Mouse (Mus musculus): ENCODE data around the gene Eif4b. TPM values are rescaled to one million over a fixed set of nuclear protein-coding genes. Genes with fewer than 3 reads are reported as not detected.
A peak's percentile ranks its signal among the peaks of the same experiment; 100 is the strongest.

The Eif4b gene
- polyA plus RNA-seq, 1 experiment, result 124 TPM

DNA sequence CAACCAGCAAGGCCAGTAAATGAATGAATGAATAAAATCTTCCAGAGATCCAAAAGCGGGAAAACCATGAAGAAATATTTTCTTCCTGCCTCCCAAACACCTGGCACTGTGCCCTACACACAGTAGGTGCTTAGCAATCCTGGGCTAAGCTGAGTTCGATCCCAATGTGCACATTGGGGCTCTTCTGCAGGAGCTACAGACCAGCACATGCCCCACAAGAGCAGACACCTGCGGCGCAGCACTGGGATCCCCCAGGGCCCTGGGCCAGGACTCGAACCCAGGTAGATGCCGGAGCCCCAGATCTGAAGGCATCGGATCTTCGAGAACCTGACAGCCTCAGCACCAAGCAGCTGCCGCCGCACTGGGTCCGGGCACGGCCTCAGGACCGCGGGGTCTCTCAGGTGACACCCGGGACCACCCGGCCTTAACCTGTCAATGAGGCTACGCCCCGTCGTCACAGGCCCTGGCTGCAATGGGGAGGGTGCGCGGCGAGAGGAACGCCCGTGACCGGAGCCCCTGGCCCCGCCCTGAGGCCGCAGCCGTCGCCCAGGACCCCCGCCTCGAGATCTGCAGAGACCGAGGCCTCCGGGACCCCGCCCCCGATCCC is 62.1 kb downstream of the Eif4b start:
- Histone ChIP-seq H3K27ac (ENCODE audit: insufficient read depth, low read depth, low read length) (no peak overlapping the region), H3K36me3 (ENCODE audit: control insufficient read depth, insufficient read depth, low read length) (no peaks in the 10 kb centered on the region), H3K27me3 (replicated peaks; ENCODE audit: control insufficient read depth, insufficient read depth, low read length) (no peaks in the 10 kb centered on the region), H3K4me1 (ENCODE audit: control insufficient read depth, insufficient read depth, low read length) (0 out of 2 replicates have a peak, but pooled peaks cover 3% of the 10 kb centered on the region), H3K4me3 (ENCODE audit: insufficient read depth, low read depth, low read length) (peak overlapping the region; percentile 69)
- under 1% methylated on average over 35 of the region's 35 CpGs for WGBS
- TF ChIP-seq POLR2A (IDR thresholded peaks at IDR 0.05; ENCODE audit: low read depth, low read length), result no peak
- no peak for TF ChIP-seq CTCF (conservative IDR thresholded peaks at IDR 0.05; ENCODE audit: insufficient read depth, insufficient read length, low read depth, low read length)
- no peak for DNase-seq

DNA sequence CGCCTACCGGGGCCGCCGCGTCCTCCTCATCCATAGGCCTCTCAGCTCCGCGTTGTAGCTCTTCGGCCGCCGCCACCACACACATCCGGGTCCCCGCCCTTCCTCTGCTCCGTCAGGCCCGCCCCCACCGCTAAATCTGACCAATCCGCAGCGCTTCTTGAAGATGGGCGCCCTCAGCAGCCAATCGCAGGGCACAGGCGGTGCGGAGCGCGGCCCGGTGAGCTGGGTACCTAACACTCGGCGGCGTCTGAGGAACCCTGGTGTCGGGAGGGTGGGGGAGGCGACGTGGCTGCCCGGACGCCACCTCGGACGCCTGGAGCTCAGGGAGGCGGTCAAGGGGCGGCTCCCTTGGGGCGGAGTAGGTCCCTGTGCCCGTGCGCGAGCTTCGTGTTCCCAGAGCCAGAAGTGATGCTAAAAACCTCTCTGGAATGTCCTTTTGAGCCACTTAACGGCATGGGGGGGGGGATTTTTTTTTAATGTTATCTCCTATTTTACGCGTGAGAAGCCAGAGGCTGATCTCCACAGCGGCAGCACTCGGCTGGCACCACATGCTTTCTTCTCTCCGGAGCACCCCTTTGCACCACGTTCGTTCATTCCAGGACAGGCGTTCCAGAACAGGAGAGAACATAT is 62.7 kb downstream of the Eif4b start, which contains the start of gene Spryd3:
Gene Spryd3, minus strand, starts transcription at position 106 of the 630 bp plus-strand sequence.
- Histone ChIP-seq H3K27ac (ENCODE audit: insufficient read depth, low read depth, low read length) (no peak within 1 kb of the TSS), H3K4me1 (ENCODE audit: control insufficient read depth, insufficient read depth, low read length) (0 out of 2 replicates have a peak, but pooled peaks cover 3% of the 10 kb centered on the region), H3K4me3 (ENCODE audit: insufficient read depth, low read depth, low read length) (peak within 1 kb of the TSS; percentile 69), H3K27me3 (replicated peaks; ENCODE audit: control insufficient read depth, insufficient read depth, low read length) (no peaks in the 10 kb centered on the region), H3K36me3 (ENCODE audit: control insufficient read depth, insufficient read depth, low read length) (no peaks in the 10 kb centered on the region)
- under 1% methylated on average over 50 of the region's 50 CpGs for WGBS
- TF ChIP-seq CTCF (conservative IDR thresholded peaks at IDR 0.05; ENCODE audit: insufficient read depth, insufficient read length, low read depth, low read length) (no peak), POLR2A (IDR thresholded peaks at IDR 0.05; ENCODE audit: low read depth, low read length) (no peak)
- peak; percentile 99 for DNase-seq

DNA sequence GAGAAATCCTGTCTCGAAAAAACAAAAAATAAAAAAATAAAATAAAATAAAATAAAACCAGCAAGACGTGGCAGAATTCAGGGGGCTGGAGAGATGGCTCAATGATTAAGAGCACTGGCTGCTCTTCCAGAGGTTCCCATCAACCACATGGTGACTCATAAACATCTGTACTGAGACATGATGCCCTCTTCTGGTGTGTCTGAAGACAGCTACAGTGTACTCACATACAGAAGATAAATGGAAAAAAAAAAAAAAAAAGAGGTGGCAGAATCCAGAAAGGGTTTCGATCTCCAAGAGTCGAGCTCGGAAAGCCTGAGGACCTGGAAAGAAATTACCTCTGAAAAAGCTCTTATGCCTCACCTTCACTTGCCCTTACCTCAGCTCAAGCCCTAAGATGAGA is 67.5 kb downstream of the Eif4b start:
- Histone ChIP-seq H3K27me3 (replicated peaks; ENCODE audit: control insufficient read depth, insufficient read depth, low read length) (no peaks in the 10 kb centered on the region), H3K36me3 (ENCODE audit: control insufficient read depth, insufficient read depth, low read length) (no peaks in the 10 kb centered on the region), H3K27ac (ENCODE audit: insufficient read depth, low read depth, low read length) (no peak overlapping the region), H3K4me1 (ENCODE audit: control insufficient read depth, insufficient read depth, low read length) (0 out of 2 replicates have a peak, but pooled peaks cover 3% of the 10 kb centered on the region), H3K4me3 (ENCODE audit: insufficient read depth, low read depth, low read length) (no peak overlapping the region)
- TF ChIP-seq CTCF (conservative IDR thresholded peaks at IDR 0.05; ENCODE audit: insufficient read depth, insufficient read length, low read depth, low read length) (no peak), POLR2A (IDR thresholded peaks at IDR 0.05; ENCODE audit: low read depth, low read length) (no peak)
- WGBS, result 92% methylated on average over 5 of the region's 5 CpGs
- no peak for DNase-seq

DNA sequence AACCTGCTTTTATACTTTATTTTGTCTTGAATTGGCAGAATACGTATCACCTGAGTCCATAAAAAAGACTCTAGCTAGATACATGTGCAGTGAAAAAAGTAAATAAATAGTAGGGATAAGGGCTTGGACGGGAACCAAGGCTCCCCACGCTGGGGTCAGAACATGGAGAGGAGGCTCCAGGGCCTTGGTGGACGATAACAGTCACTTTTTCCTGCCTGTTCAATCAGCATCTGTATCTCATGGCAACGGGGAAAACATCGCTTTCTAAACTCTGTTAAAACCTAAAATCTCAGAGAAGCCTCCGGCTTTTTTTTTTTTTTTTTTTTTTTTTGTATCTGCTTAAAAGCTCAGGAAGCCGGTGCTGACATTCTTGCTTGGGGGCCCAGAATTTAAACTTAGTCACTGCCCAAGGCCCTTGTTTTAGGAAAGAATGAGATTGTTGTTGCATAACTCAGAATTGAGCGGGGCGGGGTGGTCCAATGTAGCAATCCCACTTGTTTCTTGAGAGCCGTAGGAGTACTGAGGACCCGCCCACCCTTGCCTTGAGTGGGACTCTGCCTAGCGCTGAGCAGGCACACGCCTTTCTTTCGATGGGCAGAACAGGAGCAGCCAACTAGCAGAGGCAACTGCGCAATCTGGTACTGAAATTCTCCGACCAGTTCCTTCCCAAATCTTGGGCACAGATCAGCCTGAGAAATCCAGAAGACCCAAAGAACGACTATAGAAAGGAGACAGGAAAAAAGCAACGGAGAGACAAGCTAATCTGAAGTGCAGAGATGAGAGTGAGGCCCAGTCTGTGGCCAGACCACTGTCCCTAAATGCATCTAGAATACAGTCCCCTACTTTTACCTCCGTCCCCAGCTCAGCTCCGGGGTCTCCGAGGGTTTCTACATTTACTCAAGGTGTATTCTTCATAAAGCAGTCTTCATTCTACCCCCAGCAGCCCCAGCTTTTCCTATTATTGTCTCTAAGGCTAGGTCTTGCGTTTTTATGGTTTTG is 69.6 kb downstream of the Eif4b start:
- Histone ChIP-seq H3K27ac (ENCODE audit: insufficient read depth, low read depth, low read length) (no peak overlapping the region), H3K4me1 (ENCODE audit: control insufficient read depth, insufficient read depth, low read length) (no peaks in the 10 kb centered on the region), H3K27me3 (replicated peaks; ENCODE audit: control insufficient read depth, insufficient read depth, low read length) (no peaks in the 10 kb centered on the region), H3K4me3 (ENCODE audit: insufficient read depth, low read depth, low read length) (no peak overlapping the region), H3K36me3 (ENCODE audit: control insufficient read depth, insufficient read depth, low read length) (no peaks in the 10 kb centered on the region)
- 69% methylated on average over 23 of the region's 23 CpGs for WGBS
- no peak for DNase-seq
- no peak for TF ChIP-seq CTCF (conservative IDR thresholded peaks at IDR 0.05; ENCODE audit: insufficient read depth, insufficient read length, low read depth, low read length)
- no peak for TF ChIP-seq POLR2A (IDR thresholded peaks at IDR 0.05; ENCODE audit: low read depth, low read length)

DNA sequence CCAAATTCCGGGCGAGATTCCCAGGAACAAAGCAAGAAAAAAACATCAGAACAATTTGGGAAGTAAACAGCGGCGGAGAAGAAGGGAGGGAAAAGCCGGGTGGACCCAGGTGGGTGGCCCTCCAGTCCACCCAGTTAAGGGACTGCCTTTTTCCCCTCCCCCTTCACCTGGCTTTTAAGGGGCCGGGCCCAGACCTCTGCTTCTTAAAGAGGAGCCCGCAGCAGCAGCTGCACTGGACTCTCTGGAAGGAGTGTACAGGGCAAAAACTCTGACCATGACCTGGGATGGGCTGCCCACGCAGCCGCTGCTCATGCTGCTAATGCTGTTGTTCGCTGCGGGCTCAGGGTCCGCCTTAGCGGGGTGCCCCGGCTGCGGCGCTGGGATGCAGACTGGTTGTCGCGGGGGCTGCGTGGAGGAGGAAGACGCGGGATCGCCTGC is 70.7 kb downstream of the Eif4b start, which contains the start of gene Igfbp6:
Gene Igfbp6, plus strand, starts transcription at position 89 of the 438 bp plus-strand sequence.
- Histone ChIP-seq H3K27ac (ENCODE audit: insufficient read depth, low read depth, low read length) (no peak within 1 kb of the TSS), H3K27me3 (replicated peaks; ENCODE audit: control insufficient read depth, insufficient read depth, low read length) (no peaks in the 10 kb centered on the region), H3K36me3 (ENCODE audit: control insufficient read depth, insufficient read depth, low read length) (no peaks in the 10 kb centered on the region), H3K4me3 (ENCODE audit: insufficient read depth, low read depth, low read length) (no peak within 1 kb of the TSS), H3K4me1 (ENCODE audit: control insufficient read depth, insufficient read depth, low read length) (no peaks in the 10 kb centered on the region)
- TF ChIP-seq POLR2A (IDR thresholded peaks at IDR 0.05; ENCODE audit: low read depth, low read length), result no peak
- TF ChIP-seq CTCF (conservative IDR thresholded peaks at IDR 0.05; ENCODE audit: insufficient read depth, insufficient read length, low read depth, low read length), result no peak
- 35% methylated on average over 22 of the region's 22 CpGs for WGBS
- no peak for DNase-seq

DNA sequence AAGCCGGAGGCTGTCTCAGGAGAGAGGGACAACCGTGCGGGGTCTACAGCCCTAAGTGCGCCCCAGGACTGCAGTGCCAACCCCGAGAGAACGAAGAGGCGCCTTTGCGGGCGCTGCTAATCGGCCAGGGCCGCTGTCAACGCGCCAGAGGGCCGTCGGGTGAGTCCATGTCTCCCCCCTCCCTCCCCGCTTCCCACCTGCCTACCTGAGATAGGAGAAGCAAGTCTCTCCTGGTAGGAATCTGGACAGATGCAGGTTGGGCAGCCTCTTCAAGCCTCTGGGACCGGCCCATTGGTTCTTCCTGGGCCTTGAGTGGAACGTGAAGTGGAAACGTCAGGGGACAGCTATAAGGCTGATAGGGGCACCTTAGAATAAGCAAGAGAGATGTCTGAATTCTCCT is 71.2 kb downstream of the Eif4b start:
- no peak overlapping the region for H3K4me3 ChIP-seq (ENCODE audit: insufficient read depth, low read depth, low read length)
- TF ChIP-seq POLR2A (IDR thresholded peaks at IDR 0.05; ENCODE audit: low read depth, low read length) (no peak), CTCF (conservative IDR thresholded peaks at IDR 0.05; ENCODE audit: insufficient read depth, insufficient read length, low read depth, low read length) (no peak)
- WGBS, result 39% methylated on average over 19 of the region's 19 CpGs
- no peaks in the 10 kb centered on the region for H3K27me3 ChIP-seq (replicated peaks; ENCODE audit: control insufficient read depth, insufficient read depth, low read length)
- H3K27ac ChIP-seq (ENCODE audit: insufficient read depth, low read depth, low read length), result no peak overlapping the region
- no peaks in the 10 kb centered on the region for H3K36me3 ChIP-seq (ENCODE audit: control insufficient read depth, insufficient read depth, low read length)
- no peak for DNase-seq
- H3K4me1 ChIP-seq (ENCODE audit: control insufficient read depth, insufficient read depth, low read length), result 0 out of 2 replicates have a peak, but pooled peaks cover under 1% of the 10 kb centered on the region

Measured in kidney, adult 2 months (tissue).